25 mouse cellular contexts compared by ENCODE assay signal in genomic region chr11:4502206-4502605, GRCm38 (mm10).
A peak's percentile ranks its signal among the peaks of the same experiment; 100 is the strongest.
DNase-seq lines count a peak whose midpoint lies in the region; ATAC-seq lines count a peak whose summit lies in the region.
"Had no signal": no experiment of that assay in that cellular context is flagged by ENCODE, and none has a peak within 500 bp of the region (broad histone marks: within the 10 kb centered on the region; RNA-seq: fewer than 3 reads in every experiment).

No protein-coding gene starts in this region.

- WGBS in kidney, embryonic 16.5 days = 23% methylated on average over 2 of the region's 2 CpGs
- WGBS in liver, embryonic 12.5 days (ENCODE audit: insufficient replicate concordance) = 58% methylated on average over 2 of the region's 2 CpGs
- 75% methylated on average over 2 of the region's 2 CpGs for WGBS in liver, embryonic 11.5 days
- 91% methylated on average over 2 of the region's 2 CpGs for WGBS in hindbrain, embryonic 11.5 days

- no peak overlapping the region for H3K4me2 ChIP-seq in kidney, embryonic 16.5 days (replicated peaks; ENCODE audit: low read depth, low read length)
- no peak overlapping the region for H3K4me2 ChIP-seq in liver, embryonic 12.5 days
- H3K4me2 ChIP-seq in liver, embryonic 11.5 days = no peak overlapping the region
- H3K4me2 ChIP-seq in hindbrain, embryonic 11.5 days (replicated peaks; ENCODE audit: low read depth, low read length) = no peak overlapping the region
- H3K4me2 ChIP-seq: embryonic facial prominence, embryonic 12.5 days; heart, embryonic 12.5 days; hindbrain, embryonic 15.5 days; midbrain, embryonic 13.5 days; neural tube, embryonic 13.5 days had no signal

- H3K27me3 ChIP-seq in kidney, embryonic 16.5 days (ENCODE audit: insufficient read depth, low read length) = no peaks in the 10 kb centered on the region
- H3K27me3 ChIP-seq in liver, embryonic 12.5 days (replicated peaks) = no peaks in the 10 kb centered on the region
- no peaks in the 10 kb centered on the region for H3K27me3 ChIP-seq in liver, embryonic 11.5 days (replicated peaks; ENCODE audit: control insufficient read depth, insufficient read depth, low read length)
- H3K27me3 ChIP-seq in hindbrain, embryonic 11.5 days (ENCODE audit: control insufficient read depth, insufficient read depth, low read length) = no peaks in the 10 kb centered on the region
- H3K27me3 ChIP-seq: embryonic facial prominence, embryonic 12.5 days; heart, embryonic 12.5 days; hindbrain, embryonic 15.5 days; midbrain, embryonic 13.5 days; neural tube, embryonic 13.5 days had no signal

- no peak for ATAC-seq in kidney, embryonic 16.5 days (ENCODE audit: low FRiP score, low TSS enrichment)
- ATAC-seq in liver, embryonic 12.5 days = no peak
- ATAC-seq in liver, embryonic 11.5 days (replicated peaks; ENCODE audit: low FRiP score) = no peak
- ATAC-seq in hindbrain, embryonic 11.5 days (ENCODE audit: low FRiP score) = no peak
- ATAC-seq: forebrain, embryonic 14.5 days; inflammation-experienced regulatory T-cells, adult 6 months; midbrain, embryonic 13.5 days had no signal

- no peak overlapping the region for H3K9ac ChIP-seq in kidney, embryonic 16.5 days (replicated peaks; ENCODE audit: low read length)
- H3K9ac ChIP-seq in liver, embryonic 12.5 days = no peak overlapping the region
- H3K9ac ChIP-seq in liver, embryonic 11.5 days (ENCODE audit: low read depth, low read length) = no peak overlapping the region
- H3K9ac ChIP-seq in hindbrain, embryonic 11.5 days (ENCODE audit: low read depth, low read length) = no peak overlapping the region
- H3K9ac ChIP-seq: embryonic facial prominence, embryonic 12.5 days; heart, embryonic 12.5 days; hindbrain, embryonic 15.5 days; midbrain, embryonic 13.5 days; neural tube, embryonic 13.5 days had no signal

- H3K4me3 ChIP-seq in kidney, embryonic 16.5 days (ENCODE audit: low read length) = no peak overlapping the region
- H3K4me3 ChIP-seq in liver, embryonic 12.5 days = no peak overlapping the region
- H3K4me3 ChIP-seq in liver, embryonic 11.5 days (ENCODE audit: low read depth, low read length) = no peak overlapping the region
- no peak overlapping the region for H3K4me3 ChIP-seq in hindbrain, embryonic 11.5 days (ENCODE audit: low read depth, low read length)
- H3K4me3 ChIP-seq: embryonic facial prominence, embryonic 12.5 days; heart, embryonic 12.5 days; hindbrain, embryonic 15.5 days; midbrain, embryonic 13.5 days; neural tube, embryonic 13.5 days had no signal

- peaks cover 4% of the 10 kb centered on the region; the same call in 1 of the 2 replicates for H3K4me1 ChIP-seq in kidney, embryonic 16.5 days (ENCODE audit: insufficient read depth, low read length)
- no peaks in the 10 kb centered on the region for H3K4me1 ChIP-seq in liver, embryonic 12.5 days
- H3K4me1 ChIP-seq in liver, embryonic 11.5 days (replicated peaks; ENCODE audit: control insufficient read depth, insufficient read depth, low read length) = no peaks in the 10 kb centered on the region
- H3K4me1 ChIP-seq in hindbrain, embryonic 11.5 days (replicated peaks; ENCODE audit: control insufficient read depth, insufficient read depth, low read length) = no peaks in the 10 kb centered on the region
- H3K4me1 ChIP-seq: embryonic facial prominence, embryonic 12.5 days; heart, embryonic 12.5 days; hindbrain, embryonic 15.5 days; midbrain, embryonic 13.5 days; neural tube, embryonic 13.5 days had no signal

- no peaks in the 10 kb centered on the region for H3K9me3 ChIP-seq in kidney, embryonic 16.5 days (ENCODE audit: low read length)
- H3K9me3 ChIP-seq in liver, embryonic 12.5 days (replicated peaks) = no peaks in the 10 kb centered on the region
- no peaks in the 10 kb centered on the region for H3K9me3 ChIP-seq in liver, embryonic 11.5 days (ENCODE audit: control insufficient read depth, low read length)
- no peaks in the 10 kb centered on the region for H3K9me3 ChIP-seq in hindbrain, embryonic 11.5 days (ENCODE audit: control insufficient read depth, low read length)
- H3K9me3 ChIP-seq: embryonic facial prominence, embryonic 12.5 days; heart, embryonic 12.5 days; hindbrain, embryonic 15.5 days; midbrain, embryonic 13.5 days; neural tube, embryonic 13.5 days had no signal

- H3K36me3 ChIP-seq in kidney, embryonic 16.5 days (ENCODE audit: insufficient read depth, low read length) = peaks cover 26% of the 10 kb centered on the region
- H3K36me3 ChIP-seq in liver, embryonic 12.5 days = peaks cover 96% of the 10 kb centered on the region
- peaks cover 25% of the 10 kb centered on the region for H3K36me3 ChIP-seq in liver, embryonic 11.5 days (ENCODE audit: control insufficient read depth, insufficient read depth, low read length)
- 0 out of 2 replicates have a peak, but pooled peaks cover 2% of the 10 kb centered on the region for H3K36me3 ChIP-seq in hindbrain, embryonic 11.5 days (ENCODE audit: control insufficient read depth, insufficient read depth, low read length)

- no peak for DNase-seq in kidney, postnatal 25 days
- DNase-seq in liver, embryonic 11.5 days (ENCODE audit: low spot score) = no peak
- DNase-seq in retina, postnatal 1 day = peak; percentile 16
- no peak for DNase-seq in retina, embryonic 14.5 days (ENCODE audit: low spot score)
- no peak for DNase-seq in hindbrain, embryonic 11.5 days (ENCODE audit: low spot score)
- DNase-seq: adrenal gland, postnatal 25 days; B cell, adult 2 months; cerebellum, adult 11-12 months; cerebellum, adult 9-11 months; embryo, embryonic 11 days; gastrocnemius, postnatal 14 days; layer of hippocampus, postnatal 36 days; left cerebral cortex, postnatal 4 days; liver; right cerebral cortex, postnatal 14 days had no signal

- H3K27ac ChIP-seq in kidney, embryonic 16.5 days (ENCODE audit: low read length) = 0 out of 2 replicates have a peak overlapping the region, but pooled peaks have one; percentile 10
- peak overlapping the region; percentile 18; the same call in 1 of the 2 replicates for H3K27ac ChIP-seq in liver, embryonic 12.5 days
- H3K27ac ChIP-seq in liver, embryonic 11.5 days (ENCODE audit: low read depth, low read length) = no peak overlapping the region
- no peak overlapping the region for H3K27ac ChIP-seq in hindbrain, embryonic 11.5 days (ENCODE audit: low read depth, low read length)
- H3K27ac ChIP-seq: embryonic facial prominence, embryonic 12.5 days; hindbrain, embryonic 15.5 days; macrophage; midbrain, embryonic 13.5 days; neural tube, embryonic 13.5 days had no signal

Comparison
In these comparisons a context has a peak if more than half of its experiments do, and no peak if none do; other contexts are left out.
1. H3K27ac ChIP-seq: peak in kidney, embryonic 16.5 days (single experiment) and liver, embryonic 12.5 days (single experiment); none in liver, embryonic 11.5 days (single experiment) and hindbrain, embryonic 11.5 days (single experiment).